Mouse (Mus musculus): ENCODE measurements around the gene Rbl1. TPM values are rescaled to one million over a fixed set of nuclear protein-coding genes. Genes with fewer than 3 reads are reported as not detected.

Gene Rbl1
- 35.3 TPM for polyA plus RNA-seq (2017; shearing (Covaris generic))

DNA sequence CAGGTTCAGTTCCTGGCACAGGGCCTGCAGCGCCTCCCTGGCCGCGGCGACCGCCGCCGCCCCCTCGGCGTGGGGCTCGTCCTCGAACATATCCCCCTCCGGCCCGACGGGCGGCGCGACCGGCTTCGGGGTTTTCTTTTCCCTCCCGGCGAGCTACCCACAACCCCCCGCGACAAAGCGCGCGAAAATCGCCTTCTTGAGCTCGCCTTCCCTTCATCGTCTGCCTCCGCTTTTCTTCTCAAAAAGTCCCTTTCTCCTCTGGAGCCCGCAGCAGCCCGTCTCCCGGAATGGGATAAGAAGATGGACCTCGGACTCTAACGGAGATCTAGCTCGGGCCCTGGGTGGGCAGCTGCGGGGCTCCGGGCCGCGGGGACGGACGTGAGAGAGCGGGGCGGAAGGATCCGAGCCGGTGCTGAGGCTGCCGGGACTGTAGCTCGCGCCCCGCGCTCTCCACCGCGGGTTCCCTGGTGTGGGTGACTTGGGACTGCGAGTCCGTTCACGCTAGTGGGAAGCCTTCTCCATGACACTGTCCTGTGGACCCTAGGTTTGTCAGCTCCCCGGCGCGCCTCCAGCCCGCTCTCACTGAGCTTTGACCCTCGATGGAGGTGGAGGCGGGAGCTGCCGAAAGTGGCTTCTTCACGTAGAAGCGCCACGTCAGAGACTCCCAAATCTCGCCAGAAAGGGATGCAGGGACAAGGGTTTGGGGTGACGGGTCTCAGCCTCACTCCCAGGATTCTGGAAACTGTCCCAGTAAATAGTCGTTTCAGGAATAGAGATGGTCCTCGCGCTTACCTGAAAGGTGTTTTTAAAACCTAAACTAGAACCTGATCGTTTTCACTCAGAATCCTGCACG, at the start of gene Rbl1:
TSS of gene Rbl1 (minus strand) at position 169 of the 853 bp plus-strand sequence.

DNA sequence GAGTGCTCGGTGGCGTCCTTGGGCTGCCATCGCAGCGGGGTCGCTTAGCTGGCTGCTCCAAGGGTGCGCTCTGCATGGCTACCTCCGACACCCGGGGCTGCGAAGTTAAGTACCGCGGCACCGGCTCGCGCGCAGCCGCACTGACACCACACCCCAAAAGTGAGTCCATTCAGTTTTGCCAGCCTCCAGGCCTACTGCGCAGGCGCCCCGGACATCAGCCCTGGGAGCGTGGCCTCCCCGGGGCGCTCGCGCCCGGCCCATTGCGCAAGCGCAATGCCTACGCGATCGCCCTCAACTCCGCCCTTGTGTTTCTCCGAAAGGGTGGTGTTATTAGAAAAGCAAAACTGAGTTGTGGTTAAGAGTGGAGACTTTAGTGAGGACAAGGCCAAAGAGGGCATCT, 69.3 kb downstream of the Rbl1 start, which contains the start of gene Samhd1:
TSS of gene Samhd1 (minus strand) at position 252 of the 400 bp plus-strand sequence.

Other genes starting within 250 kb of the Rbl1 start
- gene Ndrg3, start 212.5 kb downstream of the Rbl1 start, polyA plus RNA-seq (2017; shearing (Covaris generic)): 269 TPM
- gene Dsn1, start 197.4 kb downstream of the Rbl1 start, polyA plus RNA-seq (2017; shearing (Covaris generic)): 12.7 TPM
- not detected for gene Soga1, start 125.3 kb downstream of the Rbl1 start, polyA plus RNA-seq (2017; shearing (Covaris generic))
- gene Tldc2, start 117.5 kb downstream of the Rbl1 start, polyA plus RNA-seq (2017; shearing (Covaris generic)): not detected
- 404 TPM for gene Samhd1, start 69.3 kb downstream of the Rbl1 start, polyA plus RNA-seq (2017; shearing (Covaris generic))
- gene Rpn2, start 74.5 kb upstream of the Rbl1 start, polyA plus RNA-seq (2017; shearing (Covaris generic)): 169 TPM
- gene Mroh8, start 75.0 kb upstream of the Rbl1 start, polyA plus RNA-seq (2017; shearing (Covaris generic)): 0.56 TPM
- gene Ghrh, start 143.0 kb upstream of the Rbl1 start, polyA plus RNA-seq (2017; shearing (Covaris generic)): not detected
- 27.5 TPM for gene Manbal, start 163.1 kb upstream of the Rbl1 start, polyA plus RNA-seq (2017; shearing (Covaris generic))
- 0.15 TPM for gene Src, start 213.9 kb upstream of the Rbl1 start, polyA plus RNA-seq (2017; shearing (Covaris generic))